Mouse (Mus musculus) E14TG2a.4 (cell line): ENCODE data around the gene Ablim1.

Source experiments
- CTCF ChIP-seq: conservative IDR thresholded peaks from 2 replicates; pipeline ENCODE4 v1.5.1; 2014; ENCODE audit warnings: low read length
- NANOG ChIP-seq: IDR thresholded peaks from 2 replicates; pipeline ENCODE4 v1.6.1; 2014; ENCODE audit warnings: borderline replicate concordance, low read length, mixed read lengths
- POU5F1 ChIP-seq: IDR thresholded peaks from 2 replicates; pipeline ENCODE4 v1.6.1; 2014; ENCODE audit warnings: low read length, borderline replicate concordance

GRCm38 (mm10) chr19:57161978-57162727, 152.6 kb downstream of the Ablim1 start:
- TF ChIP-seq NANOG (no peak), CTCF (no peak), POU5F1 (no peak)
